Mouse (Mus musculus): ENCODE data around the gene Ephb2. TPM values are rescaled to one million over a fixed set of nuclear protein-coding genes. Genes with fewer than 3 reads are reported as not detected.

Ephb2 gene
- polyA plus RNA-seq (2014; fragmentation: Nextera tagmentation; extraction: Ambion mirVana): 19.6 and 24.7 TPM in 2 replicates

DNA sequence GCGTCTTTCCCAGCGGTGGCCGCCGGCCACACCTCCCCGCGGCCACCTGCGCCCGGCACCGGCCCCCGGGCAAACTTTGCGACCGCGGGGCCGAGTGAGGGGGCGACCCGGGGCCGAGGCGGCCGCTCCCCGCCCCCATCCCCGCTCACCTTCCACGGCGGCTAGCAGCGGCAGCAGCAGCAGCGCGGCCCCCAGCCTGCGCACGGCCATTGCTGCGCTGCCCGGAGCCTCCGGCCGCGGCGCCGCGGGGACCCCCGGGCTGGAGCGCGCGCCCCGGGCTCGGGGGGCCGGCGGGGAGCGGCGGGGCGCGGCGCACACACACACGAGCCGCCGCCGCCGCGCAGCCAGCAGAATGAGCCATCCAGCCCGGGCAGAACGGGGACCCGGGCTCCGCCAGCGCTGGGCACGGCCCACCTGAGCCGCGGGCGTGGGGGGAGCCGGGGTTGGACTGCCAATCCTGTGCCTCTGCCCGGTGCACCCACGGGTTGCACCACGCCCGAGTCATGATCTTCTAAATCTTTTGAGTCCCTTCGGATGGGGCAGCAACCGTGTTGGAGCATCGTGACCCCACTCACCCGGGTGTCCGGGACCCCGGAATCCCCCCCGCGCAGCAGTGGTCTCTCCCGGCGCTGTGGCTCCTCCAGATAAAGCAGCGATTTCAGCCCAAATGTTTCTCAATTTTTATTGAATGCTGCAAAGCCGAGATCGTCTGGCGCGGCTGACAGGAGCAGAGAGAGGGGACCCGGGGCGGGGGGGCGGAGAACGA, at the start of gene Ephb2:
Gene Ephb2 (minus strand): TSS at position 368 of the 766 bp plus-strand sequence.
- peak within 1 kb of the TSS; percentile 95 for H3K4me2 ChIP-seq (ENCODE audit: low read depth, low read length)
- H3K27ac ChIP-seq (ENCODE audit: low read depth, low read length): peak within 1 kb of the TSS; percentile 99
- peaks cover 35% of the 10 kb centered on the region for H3K4me1 ChIP-seq (ENCODE audit: control insufficient read depth, insufficient read depth, low read length)
- no peaks in the 10 kb centered on the region for H3K36me3 ChIP-seq (ENCODE audit: control insufficient read depth, insufficient read depth, low read length)
- H3K4me3 ChIP-seq (ENCODE audit: low read depth, low read length): peak within 1 kb of the TSS; percentile 91
- peak; percentile 88 for ATAC-seq (ENCODE audit: low read depth)
- H3K27me3 ChIP-seq (ENCODE audit: control insufficient read depth, insufficient read depth, low read length): no peaks in the 10 kb centered on the region; the same call in 1 of the 2 replicates
- H3K9ac ChIP-seq (replicated peaks; ENCODE audit: low read depth, low read length): peak within 1 kb of the TSS; percentile 95
- H3K9me3 ChIP-seq (ENCODE audit: control insufficient read depth, low read length): no peaks in the 10 kb centered on the region
- under 1% methylated on average over 54 of the region's 88 CpGs for WGBS

- no peak overlapping the region for H3K9ac ChIP-seq (replicated peaks; ENCODE audit: low read depth, low read length)
- H3K27ac ChIP-seq (ENCODE audit: low read depth, low read length): no peak overlapping the region
- H3K9me3 ChIP-seq (ENCODE audit: control insufficient read depth, low read length): no peaks in the 10 kb centered on the region
- H3K36me3 ChIP-seq (ENCODE audit: control insufficient read depth, insufficient read depth, low read length): no peaks in the 10 kb centered on the region
- no peak for ATAC-seq (ENCODE audit: low read depth)
- H3K4me3 ChIP-seq (ENCODE audit: low read depth, low read length): no peak overlapping the region
- no peak overlapping the region for H3K4me2 ChIP-seq (ENCODE audit: low read depth, low read length)
- no peaks in the 10 kb centered on the region for H3K27me3 ChIP-seq (ENCODE audit: control insufficient read depth, insufficient read depth, low read length)
- WGBS: 26% methylated on average over 5 of the region's 5 CpGs
- no peaks in the 10 kb centered on the region for H3K4me1 ChIP-seq (ENCODE audit: control insufficient read depth, insufficient read depth, low read length)
Measured at GRCm38 (mm10) chr4:136878601-136879000, 42.8 kb upstream of the Ephb2 start.

DNA sequence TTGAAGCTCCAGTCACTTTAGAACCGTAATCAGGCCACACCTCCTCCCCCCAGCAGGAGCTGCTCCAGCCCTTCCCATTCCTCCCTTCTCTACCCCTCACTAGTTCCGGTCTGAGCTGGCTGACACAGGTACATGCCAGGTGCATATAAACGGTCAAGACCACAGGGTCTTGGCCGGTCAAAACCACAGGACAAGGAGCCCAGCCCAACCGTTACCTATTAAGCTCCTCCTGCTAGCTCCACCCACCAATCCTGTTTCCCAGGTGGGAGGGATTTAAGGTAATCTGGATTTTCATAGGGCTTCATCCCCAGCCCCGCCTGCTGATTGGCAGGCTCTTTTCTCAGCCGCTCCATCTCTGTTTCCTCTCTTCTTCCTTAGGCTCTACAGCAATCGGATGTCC, 42.4 kb upstream of the Ephb2 start:
- H3K4me2 ChIP-seq (ENCODE audit: low read depth, low read length): no peak overlapping the region
- no peak overlapping the region for H3K4me3 ChIP-seq (ENCODE audit: low read depth, low read length)
- no peaks in the 10 kb centered on the region for H3K9me3 ChIP-seq (ENCODE audit: control insufficient read depth, low read length)
- no peaks in the 10 kb centered on the region for H3K27me3 ChIP-seq (ENCODE audit: control insufficient read depth, insufficient read depth, low read length)
- H3K4me1 ChIP-seq (ENCODE audit: control insufficient read depth, insufficient read depth, low read length): no peaks in the 10 kb centered on the region
- H3K9ac ChIP-seq (replicated peaks; ENCODE audit: low read depth, low read length): no peak overlapping the region
- no peak overlapping the region for H3K27ac ChIP-seq (ENCODE audit: low read depth, low read length)
- 54% methylated on average over 8 of the region's 8 CpGs for WGBS
- no peak for ATAC-seq (ENCODE audit: low read depth)
- no peaks in the 10 kb centered on the region for H3K36me3 ChIP-seq (ENCODE audit: control insufficient read depth, insufficient read depth, low read length)

DNA sequence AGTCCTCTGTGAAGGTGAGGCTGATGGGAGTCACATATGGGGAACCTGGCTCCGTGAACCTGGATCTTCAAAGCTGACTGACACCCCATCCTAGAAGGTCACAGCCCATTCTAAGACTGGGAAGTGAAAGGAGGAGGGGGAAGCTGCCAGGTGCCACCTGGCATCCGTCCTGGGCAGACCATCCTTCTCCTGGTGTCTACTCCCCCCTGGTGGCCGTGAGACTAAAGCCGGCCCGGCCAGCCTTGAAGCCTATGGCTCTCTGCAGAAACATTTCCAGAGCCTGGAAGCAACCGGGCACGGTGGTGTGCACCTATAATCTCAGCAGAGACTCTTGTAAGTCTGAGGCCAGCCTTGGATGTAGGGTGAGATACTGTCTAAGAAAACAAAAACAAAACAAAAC, 41.2 kb upstream of the Ephb2 start:
- Histone ChIP-seq H3K9me3 (ENCODE audit: control insufficient read depth, low read length) (no peaks in the 10 kb centered on the region), H3K4me2 (ENCODE audit: low read depth, low read length) (no peak overlapping the region), H3K4me3 (ENCODE audit: low read depth, low read length) (no peak overlapping the region), H3K27me3 (ENCODE audit: control insufficient read depth, insufficient read depth, low read length) (no peaks in the 10 kb centered on the region), H3K4me1 (ENCODE audit: control insufficient read depth, insufficient read depth, low read length) (no peaks in the 10 kb centered on the region), H3K27ac (ENCODE audit: low read depth, low read length) (no peak overlapping the region), H3K36me3 (ENCODE audit: control insufficient read depth, insufficient read depth, low read length) (no peaks in the 10 kb centered on the region), H3K9ac (replicated peaks; ENCODE audit: low read depth, low read length) (no peak overlapping the region)
- 25% methylated on average over 7 of the region's 7 CpGs for WGBS
- no peak; the same call in 1 of the 2 replicates for ATAC-seq (ENCODE audit: low read depth)

- Histone ChIP-seq H3K36me3 (ENCODE audit: control insufficient read depth, insufficient read depth, low read length) (no peaks in the 10 kb centered on the region), H3K4me1 (ENCODE audit: control insufficient read depth, insufficient read depth, low read length) (no peaks in the 10 kb centered on the region), H3K9ac (replicated peaks; ENCODE audit: low read depth, low read length) (no peak overlapping the region), H3K9me3 (ENCODE audit: control insufficient read depth, low read length) (no peaks in the 10 kb centered on the region), H3K27me3 (ENCODE audit: control insufficient read depth, insufficient read depth, low read length) (no peaks in the 10 kb centered on the region), H3K4me3 (ENCODE audit: low read depth, low read length) (no peak overlapping the region), H3K4me2 (ENCODE audit: low read depth, low read length) (no peak overlapping the region), H3K27ac (ENCODE audit: low read depth, low read length) (no peak overlapping the region)
- 87% methylated on average over 14 of the region's 14 CpGs for WGBS
- no peak for ATAC-seq (ENCODE audit: low read depth)
Measured at GRCm38 (mm10) chr4:136875012-136875411, 39.2 kb upstream of the Ephb2 start.

DNA sequence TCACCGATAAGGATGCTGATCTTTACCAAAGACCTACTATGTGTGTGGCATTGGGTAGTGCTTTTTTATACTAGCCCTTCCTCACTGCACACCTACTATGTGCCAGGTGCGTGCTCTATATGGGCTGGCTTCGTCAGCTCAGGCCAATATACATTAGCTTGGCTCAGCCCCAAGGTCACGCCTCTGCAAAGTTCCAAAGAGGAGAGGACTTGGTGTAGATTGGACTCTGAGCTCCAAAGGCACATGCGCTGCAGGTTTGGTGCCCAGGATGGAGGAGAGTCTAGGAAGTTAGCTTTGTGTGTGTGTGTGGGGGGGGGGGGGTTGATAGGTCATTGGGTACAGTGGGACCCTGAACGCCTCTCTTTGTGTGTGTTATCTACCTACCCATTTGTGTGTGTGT, 32.6 kb upstream of the Ephb2 start:
- H3K9ac ChIP-seq (replicated peaks; ENCODE audit: low read depth, low read length): no peak overlapping the region
- H3K4me2 ChIP-seq (ENCODE audit: low read depth, low read length): no peak overlapping the region
- H3K27me3 ChIP-seq (ENCODE audit: control insufficient read depth, insufficient read depth, low read length): no peaks in the 10 kb centered on the region
- no peaks in the 10 kb centered on the region for H3K36me3 ChIP-seq (ENCODE audit: control insufficient read depth, insufficient read depth, low read length)
- H3K27ac ChIP-seq (ENCODE audit: low read depth, low read length): no peak overlapping the region; the same call in 1 of the 2 replicates
- WGBS: 77% methylated on average over 6 of the region's 6 CpGs
- no peak overlapping the region for H3K4me3 ChIP-seq (ENCODE audit: low read depth, low read length)
- peaks cover 10% of the 10 kb centered on the region; the same call in 1 of the 2 replicates for H3K4me1 ChIP-seq (ENCODE audit: control insufficient read depth, insufficient read depth, low read length)
- H3K9me3 ChIP-seq (ENCODE audit: control insufficient read depth, low read length): no peaks in the 10 kb centered on the region
- no peak for ATAC-seq (ENCODE audit: low read depth)

- Histone ChIP-seq H3K4me2 (ENCODE audit: low read depth, low read length) (no peak overlapping the region), H3K36me3 (ENCODE audit: control insufficient read depth, insufficient read depth, low read length) (no peaks in the 10 kb centered on the region), H3K27me3 (ENCODE audit: control insufficient read depth, insufficient read depth, low read length) (no peaks in the 10 kb centered on the region), H3K4me1 (ENCODE audit: control insufficient read depth, insufficient read depth, low read length) (peaks cover 10% of the 10 kb centered on the region; the same call in 1 of the 2 replicates), H3K27ac (ENCODE audit: low read depth, low read length) (no peak overlapping the region; the same call in 1 of the 2 replicates), H3K4me3 (ENCODE audit: low read depth, low read length) (no peak overlapping the region), H3K9me3 (ENCODE audit: control insufficient read depth, low read length) (no peaks in the 10 kb centered on the region), H3K9ac (replicated peaks; ENCODE audit: low read depth, low read length) (no peak overlapping the region)
- ATAC-seq (ENCODE audit: low read depth): peak; percentile 31; the same call in 1 of the 2 replicates
- 12% methylated on average over 11 of the region's 12 CpGs for WGBS
Measured at GRCm38 (mm10) chr4:136867690-136868345, 32.0 kb upstream of the Ephb2 start.

- H3K4me3 ChIP-seq (ENCODE audit: low read depth, low read length): no peak overlapping the region
- 34% methylated on average over 5 of the region's 5 CpGs for WGBS
- no peak overlapping the region for H3K9ac ChIP-seq (replicated peaks; ENCODE audit: low read depth, low read length)
- H3K4me2 ChIP-seq (ENCODE audit: low read depth, low read length): peak overlapping the region; percentile 25; the same call in 1 of the 2 replicates
- H3K36me3 ChIP-seq (ENCODE audit: control insufficient read depth, insufficient read depth, low read length): no peaks in the 10 kb centered on the region
- H3K27ac ChIP-seq (ENCODE audit: low read depth, low read length): peak overlapping the region; percentile 70
- no peaks in the 10 kb centered on the region for H3K9me3 ChIP-seq (ENCODE audit: control insufficient read depth, low read length)
- 0 out of 2 replicates have a peak, but pooled peaks have one; percentile 10 for ATAC-seq (ENCODE audit: low read depth)
- H3K4me1 ChIP-seq (ENCODE audit: control insufficient read depth, insufficient read depth, low read length): peaks cover 17% of the 10 kb centered on the region; the same call in 1 of the 2 replicates
- no peaks in the 10 kb centered on the region for H3K27me3 ChIP-seq (ENCODE audit: control insufficient read depth, insufficient read depth, low read length)
Measured at GRCm38 (mm10) chr4:136865531-136865930, 29.7 kb upstream of the Ephb2 start.

Data from neural tube, embryonic 14.5 days (tissue).